Mouse (Mus musculus): ENCODE results near the gene Gm36210. TPM values are rescaled to one million over a fixed set of nuclear protein-coding genes. Genes with fewer than 3 reads are reported as not detected.

Gene Gm36210
- total and polyA plus RNA-seq, 3 experiments: 0.90 TPM; not detected in 2

- no peak for DNase-seq (ENCODE audit: extremely low read depth)
- in situ Hi-C loops (cut with MboI; ENCODE audit: low pct_ligation_motif_present, low pct_unique_long_range_greater_than_20kb, low sequenced_read_pairs): no loop called here
- Histone ChIP-seq H3K9me3 (replicated peaks; ENCODE audit: low read length) (no peaks in the 10 kb centered on the region), H3K4me3 (replicated peaks in 1 of 3; ENCODE audit: low read depth in 2 of 3, low read length in 2 of 3, poor library complexity in 1 of 3) (no peak overlapping the region), H3K4me2 (ENCODE audit: insufficient read depth, low read depth, poor library complexity, severe bottlenecking) (no peak overlapping the region), H3K27me3 (replicated peaks) (no peaks in the 10 kb centered on the region), H3K9ac (ENCODE audit: insufficient read depth, low read depth) (no peak overlapping the region), H3K36me3 (replicated peaks in 1 of 2; ENCODE audit: control insufficient read depth in 1 of 2, insufficient read depth in 1 of 2, low read length in 1 of 2) (no peaks in the 10 kb centered on the region), H3K79me2 (replicated peaks; ENCODE audit: control insufficient read depth, extremely low read depth, insufficient read depth, poor library complexity, severe bottlenecking) (no peaks in the 10 kb centered on the region), H3K27ac (ENCODE audit: insufficient read depth, low read depth) (no peak overlapping the region), H3K4me1 (ENCODE audit: control insufficient read depth in 1 of 2, insufficient read depth in 2 of 2) (peaks cover 0 to 2% of the 10 kb centered on the region in 2 experiments; a peak in 1 of 4 replicates)
- TF ChIP-seq EP300 (IDR thresholded peaks at IDR 0.05; ENCODE audit: low read length) (no peak), JUN (IDR thresholded peaks at IDR 0.05; ENCODE audit: insufficient read depth, low read depth, low read length) (no peak), TBP (conservative IDR thresholded peaks at IDR 0.05; ENCODE audit: low read depth, low read length) (no peak)
- dilution Hi-C loops (cut with MboI; ENCODE audit: extremely low pct_ligation_motif_present, extremely low pct_unique_long_range_greater_than_20kb, low sequenced_read_pairs): no loop called here
Measured at GRCm38 (mm10) chr7:4859418-4859978, 46.8 kb downstream of the Gm36210 start.

GRCm38 (mm10) chr7:4857321-4857720 lies 49.0 kb downstream of the Gm36210 start:
- dilution Hi-C loops (cut with MboI; ENCODE audit: extremely low pct_ligation_motif_present, extremely low pct_unique_long_range_greater_than_20kb, low sequenced_read_pairs) (no loop called here), in situ Hi-C loops (cut with MboI; ENCODE audit: low pct_ligation_motif_present, low pct_unique_long_range_greater_than_20kb, low sequenced_read_pairs) (no loop called here)
- Histone ChIP-seq H3K9me3 (replicated peaks; ENCODE audit: low read length) (no peaks in the 10 kb centered on the region), H3K36me3 (replicated peaks in 1 of 2; ENCODE audit: control insufficient read depth in 1 of 2, insufficient read depth in 1 of 2, low read length in 1 of 2) (no peaks in the 10 kb centered on the region), H3K4me3 (replicated peaks in 1 of 3; ENCODE audit: low read depth in 2 of 3, low read length in 2 of 3, poor library complexity in 1 of 3) (no peak overlapping the region), H3K9ac (ENCODE audit: insufficient read depth, low read depth) (no peak overlapping the region), H3K79me2 (replicated peaks; ENCODE audit: control insufficient read depth, extremely low read depth, insufficient read depth, poor library complexity, severe bottlenecking) (no peaks in the 10 kb centered on the region), H3K4me2 (ENCODE audit: insufficient read depth, low read depth, poor library complexity, severe bottlenecking) (no peak overlapping the region), H3K27ac (ENCODE audit: insufficient read depth, low read depth) (no peak overlapping the region), H3K27me3 (replicated peaks) (no peaks in the 10 kb centered on the region), H3K4me1 (ENCODE audit: control insufficient read depth in 1 of 2, insufficient read depth in 2 of 2) (no peaks in the 10 kb centered on the region)
- no peak for TF ChIP-seq RAD21 (IDR thresholded peaks at IDR 0.05; ENCODE audit: low read depth, low read length)
- no peak for TF ChIP-seq MAX (IDR thresholded peaks at IDR 0.05; ENCODE audit: low read length)
- no peak for TF ChIP-seq TBP (conservative IDR thresholded peaks at IDR 0.05; ENCODE audit: low read depth, low read length)
- TF ChIP-seq SIN3A (IDR thresholded peaks at IDR 0.05; ENCODE audit: low read length): no peak
- TF ChIP-seq JUND (conservative IDR thresholded peaks at IDR 0.05; ENCODE audit: low read depth, low read length): no peak
- TF ChIP-seq ZNF384 (IDR thresholded peaks at IDR 0.05; ENCODE audit: low read depth, low read length): no peak
- no peak for TF ChIP-seq ELF1 (IDR thresholded peaks at IDR 0.05; ENCODE audit: low read depth, low read length)
- TF ChIP-seq KAT2A (IDR thresholded peaks at IDR 0.05; ENCODE audit: insufficient replicate concordance, low read length): no peak
- TF ChIP-seq PAX5 (IDR thresholded peaks at IDR 0.05; ENCODE audit: low read length): no peak
- TF ChIP-seq NRF1 (IDR thresholded peaks at IDR 0.05; ENCODE audit: low read depth, low read length): no peak
- TF ChIP-seq E2F4 (IDR thresholded peaks at IDR 0.05; ENCODE audit: insufficient replicate concordance, low read depth, low read length): no peak
- no peak for TF ChIP-seq USF2 (conservative IDR thresholded peaks at IDR 0.05; ENCODE audit: low read depth, low read length)
- TF ChIP-seq ZMIZ1 (IDR thresholded peaks at IDR 0.05; ENCODE audit: low read depth, low read length): no peak
- TF ChIP-seq USF1 (IDR thresholded peaks at IDR 0.05; ENCODE audit: low read depth, low read length): no peak
- no peak for TF ChIP-seq ETS1 (conservative IDR thresholded peaks at IDR 0.05; ENCODE audit: low read depth, low read length)
- no peak for TF ChIP-seq NELFE (IDR thresholded peaks at IDR 0.05; ENCODE audit: low read depth, low read length)
- no peak for DNase-seq (ENCODE audit: extremely low read depth)

Data from CH12.LX (cell line).